Mouse (Mus musculus) CH12.LX (cell line): ENCODE data around the gene Pik3r1. TPM values are rescaled to one million over a fixed set of nuclear protein-coding genes. Genes with fewer than 3 reads are reported as not detected.

Source experiments
- DNase-seq: peaks from one replicate; pipeline ENCODE4 v3.0.0-alpha.2; 2013; ENCODE audit errors: extremely low read depth
- H3K27ac ChIP-seq: 2 replicates; pipeline ENCODE4 v1.5.1; 2012; ENCODE audit warnings: low read depth, mild to moderate bottlenecking, control low read depth, moderate library complexity; ENCODE audit not compliant: insufficient read depth
- H3K27me3 ChIP-seq: replicated peaks from 2 replicates; pipeline ENCODE3; 2012; ENCODE audit warnings: inconsistent platforms
- H3K36me3 ChIP-seq, 2 experiments: replicated peaks in 1 of 2; 2 replicates each; pipeline versions ENCODE3 to v1.6.1; 2012; ENCODE audit warnings: inconsistent platforms in 1 of 2, low read length in 1 of 2, mild to moderate bottlenecking in 1 of 2, mixed read lengths in 1 of 2, moderate library complexity in 1 of 2; ENCODE audit not compliant: control insufficient read depth in 1 of 2, insufficient read depth in 1 of 2
- H3K4me1 ChIP-seq, 2 experiments: 2 replicates each; pipeline ENCODE4 v1.6.1; 2012; ENCODE audit warnings: inconsistent platforms in 1 of 2, moderate library complexity in 1 of 2; ENCODE audit not compliant: insufficient read depth in 2 of 2, control insufficient read depth in 1 of 2
- H3K4me2 ChIP-seq: 2 replicates; pipeline ENCODE4 v1.6.1; 2012; ENCODE audit warnings: low read depth, mild to moderate bottlenecking, control low read depth; ENCODE audit not compliant: poor library complexity, insufficient read depth, severe bottlenecking
- H3K4me3 ChIP-seq, 3 experiments: fragments of 150-350 bp in 1 of 3; sonication (generic) in 1 of 3; replicated peaks in 1 of 3; 2 replicates each; pipeline versions ENCODE3 to v1.5.1; 2011 to 2012; ENCODE audit warnings: low read depth in 2 of 3, low read length in 2 of 3, mild to moderate bottlenecking in 2 of 3, moderate library complexity in 2 of 3, control low read depth in 1 of 3, improper control_type of control experiment in 1 of 3, inconsistent platforms in 1 of 3, mixed read lengths in 1 of 3; ENCODE audit not compliant: poor library complexity in 1 of 3
- H3K79me2 ChIP-seq: replicated peaks from 2 replicates; pipeline ENCODE4 v1.6.1; 2012; ENCODE audit warnings: mild to moderate bottlenecking, moderate library complexity; ENCODE audit not compliant: control insufficient read depth, poor library complexity, insufficient read depth, severe bottlenecking; ENCODE audit errors: extremely low read depth
- H3K9ac ChIP-seq: 2 replicates; pipeline ENCODE4 v1.6.1; 2012; ENCODE audit warnings: low read depth, mild to moderate bottlenecking, control low read depth, moderate library complexity; ENCODE audit not compliant: insufficient read depth
- H3K9me3 ChIP-seq: replicated peaks from 2 replicates; pipeline ENCODE3; 2012; ENCODE audit warnings: low read length, inconsistent platforms, mixed read lengths
- BHLHE40 ChIP-seq: IDR thresholded peaks from 2 replicates; pipeline ENCODE4 v1.6.1; 2011; ENCODE audit warnings: mild to moderate bottlenecking, low read depth, low read length, improper control_type of control experiment
- CHD1 ChIP-seq: IDR thresholded peaks from 2 replicates; pipeline ENCODE4 v1.6.1; 2012; ENCODE audit warnings: low read depth, low read length, improper control_type of control experiment, inconsistent platforms
- CHD2 ChIP-seq: IDR thresholded peaks from 2 replicates; pipeline ENCODE4 v1.6.1; 2011; ENCODE audit warnings: low read length, improper control_type of control experiment
- CTCF ChIP-seq, 2 experiments: IDR thresholded peaks in 1 of 2; conservative IDR thresholded peaks in 1 of 2; 2 replicates each; pipeline ENCODE4 v1.5.1; 2011 to 2012; ENCODE audit warnings: low read depth in 2 of 2, low read length in 2 of 2, improper control_type of control experiment in 1 of 2, inconsistent platforms in 1 of 2, mild to moderate bottlenecking in 1 of 2, moderate library complexity in 1 of 2
- ELF1 ChIP-seq: IDR thresholded peaks from 2 replicates; pipeline ENCODE4 v1.6.1; 2014; ENCODE audit warnings: low read depth, mild to moderate bottlenecking, inconsistent platforms, low read length, improper control_type of control experiment
- ETS1 ChIP-seq: conservative IDR thresholded peaks from 2 replicates; pipeline ENCODE4 v1.6.1; 2012; ENCODE audit warnings: low read depth, mild to moderate bottlenecking, inconsistent platforms, low read length, improper control_type of control experiment, moderate library complexity
- HCFC1 ChIP-seq: IDR thresholded peaks from 2 replicates; pipeline ENCODE4 v1.6.1; 2012; ENCODE audit warnings: low read depth, mild to moderate bottlenecking, inconsistent platforms, low read length, improper control_type of control experiment
- JUND ChIP-seq: conservative IDR thresholded peaks from 2 replicates; pipeline ENCODE4 v1.6.1; 2011; ENCODE audit warnings: low read depth, low read length, improper control_type of control experiment
- MAX ChIP-seq: IDR thresholded peaks from 2 replicates; pipeline ENCODE4 v1.6.1; 2011; ENCODE audit warnings: low read length, improper control_type of control experiment
- MAZ ChIP-seq: IDR thresholded peaks from 2 replicates; pipeline ENCODE4 v1.6.1; 2012; ENCODE audit warnings: low read depth, mild to moderate bottlenecking, inconsistent platforms, low read length, improper control_type of control experiment, moderate library complexity
- MEF2A ChIP-seq: IDR thresholded peaks from 2 replicates; pipeline ENCODE4 v1.6.1; 2014; ENCODE audit warnings: low read depth, mild to moderate bottlenecking, inconsistent platforms, low read length, improper control_type of control experiment, borderline replicate concordance
- MXI1 ChIP-seq: IDR thresholded peaks from 2 replicates; pipeline ENCODE4 v1.6.1; 2011; ENCODE audit warnings: mild to moderate bottlenecking, low read depth, low read length, improper control_type of control experiment
- NELFE ChIP-seq: IDR thresholded peaks from 2 replicates; pipeline ENCODE4 v1.6.1; 2011; ENCODE audit warnings: low read depth, low read length, improper control_type of control experiment
- NRF1 ChIP-seq: IDR thresholded peaks from 2 replicates; pipeline ENCODE4 v1.6.1; 2014; ENCODE audit warnings: low read depth, mild to moderate bottlenecking, inconsistent platforms, low read length, improper control_type of control experiment, moderate library complexity
- POLR2A ChIP-seq: IDR thresholded peaks from 2 replicates; pipeline ENCODE4 v1.6.1; 2011; ENCODE audit warnings: low read depth, mild to moderate bottlenecking, improper control_type of control experiment, low read length
- RAD21 ChIP-seq: IDR thresholded peaks from 2 replicates; pipeline ENCODE4 v1.6.1; 2011; ENCODE audit warnings: low read depth, mild to moderate bottlenecking, low read length, improper control_type of control experiment, moderate library complexity
- SIN3A ChIP-seq: IDR thresholded peaks from 2 replicates; pipeline ENCODE4 v1.6.1; 2012; ENCODE audit warnings: low read length, improper control_type of control experiment, inconsistent platforms
- SMC3 ChIP-seq: IDR thresholded peaks from 2 replicates; pipeline ENCODE4 v1.6.1; 2011; ENCODE audit warnings: low read depth, low read length, improper control_type of control experiment
- USF1 ChIP-seq: IDR thresholded peaks from 2 replicates; pipeline ENCODE4 v1.6.1; 2014; ENCODE audit warnings: low read depth, mild to moderate bottlenecking, inconsistent platforms, low read length, improper control_type of control experiment
- USF2 ChIP-seq: conservative IDR thresholded peaks from 2 replicates; pipeline ENCODE4 v1.6.1; 2011; ENCODE audit warnings: low read depth, low read length, improper control_type of control experiment
- ZKSCAN1 ChIP-seq: IDR thresholded peaks from 2 replicates; pipeline ENCODE4 v1.6.1; 2012; ENCODE audit warnings: low read depth, inconsistent platforms, low read length, improper control_type of control experiment, borderline replicate concordance
- ZMIZ1 ChIP-seq: IDR thresholded peaks from 2 replicates; pipeline ENCODE4 v1.6.1; 2012; ENCODE audit warnings: low read depth, mild to moderate bottlenecking, inconsistent platforms, low read length, improper control_type of control experiment
- ZNF384 ChIP-seq: IDR thresholded peaks from 2 replicates; pipeline ENCODE4 v1.6.1; 2012; ENCODE audit warnings: low read depth, low read length, improper control_type of control experiment, inconsistent platforms
- dilution Hi-C: fragments of 300-500 bp; cut with MboI; formaldehyde crosslinking; loops from 2 replicates; pipeline ENCODE4 v1.14.3; 2020; ENCODE audit warnings: low sequenced_read_pairs; ENCODE audit not compliant: extremely low pct_unique_long_range_greater_than_20kb, extremely low pct_ligation_motif_present
- in situ Hi-C: fragments of 300-500 bp; cut with MboI; formaldehyde crosslinking; loops from 3 replicates; pipeline ENCODE4 v1.14.3; 2019; ENCODE audit warnings: low sequenced_read_pairs, low pct_ligation_motif_present, low pct_unique_long_range_greater_than_20kb, mixed read lengths
- polyA plus RNA-seq: library from polyadenylated mRNA; unstranded; fragments of >175 nt; gene quantifications from 2 replicates; pipeline ENCODE4 v1.2.1, GENCODE M21; 2012; ENCODE audit warnings: low read depth; ENCODE audit not compliant: insufficient read length
- total RNA-seq, 2 experiments: library from RNA; depleted of rRNA; stranded (reverse); fragments of 300-350 nt in 1 of 2; fragments of >200 nt in 1 of 2; gene quantifications; 2 replicates each; pipeline ENCODE4 v1.2.3; 2012 to 2014

Gene Pik3r1
- total and polyA plus RNA-seq, 3 experiments = 17.5 to 21.0 (median 19.3) TPM

- TF ChIP-seq NRF1 = no peak
These were observed 32.5 kb downstream of the Pik3r1 start (continued) for GRCm38 (mm10) chr13:101735364-101736120.

GRCm38 (mm10) chr13:101734227-101734626 is 33.8 kb downstream of the Pik3r1 start:
- peaks cover 3 to 27% of the 10 kb centered on the region in 2 experiments; a peak in 2 of 4 replicates for H3K4me1 ChIP-seq
- peaks cover 4% of the 10 kb centered on the region; the same call in 1 of the 2 replicates for H3K79me2 ChIP-seq
- TF ChIP-seq SMC3 = no peak
- TF ChIP-seq POLR2A = no peak
- no peak for TF ChIP-seq CTCF (conservative IDR thresholded peaks at IDR 0.05 in 1 of 2, IDR thresholded peaks at IDR 0.05 in 1 of 2; ENCODE audit: low read depth in 2 of 2, low read length in 2 of 2)
- TF ChIP-seq ZNF384 = no peak
- TF ChIP-seq NELFE = no peak
- no peak for TF ChIP-seq MAX
- TF ChIP-seq MAZ = no peak
- TF ChIP-seq USF2 = no peak
- TF ChIP-seq RAD21 = no peak
- TF ChIP-seq HCFC1 = no peak
- no peak for TF ChIP-seq ZKSCAN1
- no peak for TF ChIP-seq CHD2
- no peak for TF ChIP-seq MEF2A
- TF ChIP-seq BHLHE40 = no peak
- no peak for TF ChIP-seq ETS1
- in situ Hi-C loops = loop anchor here (25.0 kb wide), 1 partner anchor 903 kb away; no protein-coding TSS in a partner anchor
- dilution Hi-C loops = no loop called here
- H3K4me2 ChIP-seq = no peak overlapping the region
- no peak overlapping the region for H3K9ac ChIP-seq
- H3K27me3 ChIP-seq = no peaks in the 10 kb centered on the region
- no peak overlapping the region for H3K27ac ChIP-seq
- H3K36me3 ChIP-seq = peaks cover 0 to 24% of the 10 kb centered on the region in 2 experiments
- H3K9me3 ChIP-seq = no peaks in the 10 kb centered on the region
- H3K4me3 ChIP-seq = no peak overlapping the region
- no peak for DNase-seq

- Histone ChIP-seq H3K9ac (no peak overlapping the region), H3K4me3 (no peak overlapping the region), H3K4me1 (peaks cover 3 to 33% of the 10 kb centered on the region in 2 experiments; a peak in 3 of 4 replicates), H3K27me3 (no peaks in the 10 kb centered on the region), H3K9me3 (no peaks in the 10 kb centered on the region), H3K36me3 (peaks cover 0 to 21% of the 10 kb centered on the region in 2 experiments), H3K27ac (no peak overlapping the region), H3K79me2 (peaks cover 4% of the 10 kb centered on the region; the same call in 1 of the 2 replicates), H3K4me2 (no peak overlapping the region)
- no peak for DNase-seq
- dilution Hi-C loops (no loop called here), in situ Hi-C loops (loop anchor here (25.0 kb wide), 1 partner anchor 905 kb away; no protein-coding TSS in a partner anchor)
- TF ChIP-seq ZNF384 (no peak), NRF1 (no peak), ZKSCAN1 (no peak), USF1 (no peak), ELF1 (no peak), JUND (no peak), MAZ (no peak), MXI1 (no peak), USF2 (no peak), ZMIZ1 (no peak), NELFE (no peak), CHD1 (no peak), SIN3A (no peak)
These were observed 35.3 kb downstream of the Pik3r1 start for GRCm38 (mm10) chr13:101732675-101733074.
